Mouse (Mus musculus): ENCODE measurements around the gene Fam131a. TPM values are rescaled to one million over a fixed set of nuclear protein-coding genes. Genes with fewer than 3 reads are reported as not detected.

Fam131a gene
- polyA plus RNA-seq, 1 experiment from 2014 or later = 11.8 TPM

DNA sequence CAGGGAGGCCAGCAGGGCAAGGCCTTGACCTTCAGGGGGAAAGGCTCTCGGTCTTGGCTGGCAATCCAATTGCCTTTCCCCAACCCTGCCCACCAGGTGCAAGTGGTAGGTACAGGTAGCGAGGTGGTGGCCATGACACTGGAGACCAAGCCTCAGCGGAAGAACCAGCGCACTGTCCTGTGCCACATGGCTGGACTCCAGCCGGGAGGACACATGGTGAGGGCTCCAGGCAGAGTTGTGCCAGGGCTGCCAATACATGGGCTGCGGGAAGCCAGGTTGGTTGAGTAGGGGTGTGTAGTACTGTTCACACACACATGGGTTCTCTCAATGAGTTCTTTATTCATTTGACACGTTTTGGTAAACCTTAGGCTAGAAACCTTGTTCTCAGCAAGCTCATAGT is 43.1 kb downstream of the Fam131a start:
- 0 out of 2 replicates have a peak, but pooled peaks cover 2% of the 10 kb centered on the region for H3K36me3 ChIP-seq (ENCODE audit: control insufficient read depth, insufficient read depth, low read length)
- H3K9ac ChIP-seq (ENCODE audit: low read depth, low read length) = no peak overlapping the region
- ATAC-seq (ENCODE audit: low FRiP score) (no peak), DNase-seq (ENCODE audit: low spot score) (no peak)
- H3K4me1 ChIP-seq (replicated peaks; ENCODE audit: control insufficient read depth, insufficient read depth, low read length) = peaks cover 6% of the 10 kb centered on the region
- H3K4me3 ChIP-seq (ENCODE audit: low read depth, low read length) = no peak overlapping the region
- H3K4me2 ChIP-seq (replicated peaks; ENCODE audit: low read depth, low read length) = no peak overlapping the region
- no peak overlapping the region for H3K27ac ChIP-seq (ENCODE audit: low read depth, low read length)
- 91% methylated on average over 7 of the region's 7 CpGs for WGBS
- no peaks in the 10 kb centered on the region for H3K9me3 ChIP-seq (ENCODE audit: control insufficient read depth, low read length)
- peaks cover 17% of the 10 kb centered on the region for H3K27me3 ChIP-seq (ENCODE audit: control insufficient read depth, insufficient read depth, low read length)

GRCm38 (mm10) chr16:20736823-20737222 is 43.8 kb downstream of the Fam131a start:
- no peak overlapping the region for H3K9ac ChIP-seq (ENCODE audit: low read depth, low read length)
- H3K27ac ChIP-seq (ENCODE audit: low read depth, low read length) = no peak overlapping the region
- 90% methylated on average over 5 of the region's 5 CpGs for WGBS
- peaks cover 17% of the 10 kb centered on the region for H3K27me3 ChIP-seq (ENCODE audit: control insufficient read depth, insufficient read depth, low read length)
- ATAC-seq (ENCODE audit: low FRiP score) (no peak), DNase-seq (ENCODE audit: low spot score) (no peak)
- H3K4me1 ChIP-seq (replicated peaks; ENCODE audit: control insufficient read depth, insufficient read depth, low read length) = peaks cover 6% of the 10 kb centered on the region
- no peaks in the 10 kb centered on the region for H3K9me3 ChIP-seq (ENCODE audit: control insufficient read depth, low read length)
- no peak overlapping the region for H3K4me2 ChIP-seq (replicated peaks; ENCODE audit: low read depth, low read length)
- H3K36me3 ChIP-seq (ENCODE audit: control insufficient read depth, insufficient read depth, low read length) = 0 out of 2 replicates have a peak, but pooled peaks cover 2% of the 10 kb centered on the region
- H3K4me3 ChIP-seq (ENCODE audit: low read depth, low read length) = no peak overlapping the region

GRCm38 (mm10) chr16:20739845-20740244 is 46.8 kb downstream of the Fam131a start:
- Histone ChIP-seq H3K4me1 (replicated peaks; ENCODE audit: control insufficient read depth, insufficient read depth, low read length) (no peaks in the 10 kb centered on the region), H3K9ac (ENCODE audit: low read depth, low read length) (no peak overlapping the region), H3K27me3 (ENCODE audit: control insufficient read depth, insufficient read depth, low read length) (peaks cover 7% of the 10 kb centered on the region), H3K4me3 (ENCODE audit: low read depth, low read length) (no peak overlapping the region), H3K4me2 (replicated peaks; ENCODE audit: low read depth, low read length) (no peak overlapping the region), H3K27ac (ENCODE audit: low read depth, low read length) (no peak overlapping the region), H3K9me3 (ENCODE audit: control insufficient read depth, low read length) (no peaks in the 10 kb centered on the region), H3K36me3 (ENCODE audit: control insufficient read depth, insufficient read depth, low read length) (0 out of 2 replicates have a peak, but pooled peaks cover 2% of the 10 kb centered on the region)
- 90% methylated on average over 9 of the region's 9 CpGs for WGBS
- no peak for ATAC-seq (ENCODE audit: low FRiP score)
- DNase-seq (ENCODE audit: low spot score) = no peak

GRCm38 (mm10) chr16:20746641-20747040 is 53.6 kb downstream of the Fam131a start:
- ATAC-seq (ENCODE audit: low FRiP score) = no peak
- no peak for DNase-seq (ENCODE audit: low spot score)
- H3K4me1 ChIP-seq (replicated peaks; ENCODE audit: control insufficient read depth, insufficient read depth, low read length) = no peaks in the 10 kb centered on the region
- no peak overlapping the region for H3K27ac ChIP-seq (ENCODE audit: low read depth, low read length)
- no peaks in the 10 kb centered on the region for H3K36me3 ChIP-seq (ENCODE audit: control insufficient read depth, insufficient read depth, low read length)
- H3K4me2 ChIP-seq (replicated peaks; ENCODE audit: low read depth, low read length) = no peak overlapping the region
- H3K27me3 ChIP-seq (ENCODE audit: control insufficient read depth, insufficient read depth, low read length) = no peaks in the 10 kb centered on the region
- WGBS = 80% methylated on average over 6 of the region's 6 CpGs
- no peak overlapping the region for H3K9ac ChIP-seq (ENCODE audit: low read depth, low read length)
- no peaks in the 10 kb centered on the region for H3K9me3 ChIP-seq (ENCODE audit: control insufficient read depth, low read length)
- no peak overlapping the region for H3K4me3 ChIP-seq (ENCODE audit: low read depth, low read length)

GRCm38 (mm10) chr16:20750518-20750917 is 57.5 kb downstream of the Fam131a start:
- 67% methylated on average over 8 of the region's 8 CpGs for whole genome bisulfite sequencing
- H3K36me3 ChIP-seq (ENCODE audit: control insufficient read depth, insufficient read depth, low read length) = no peaks in the 10 kb centered on the region
- H3K27ac ChIP-seq (ENCODE audit: low read depth, low read length) = no peak overlapping the region
- H3K4me1 ChIP-seq (replicated peaks; ENCODE audit: control insufficient read depth, insufficient read depth, low read length) = no peaks in the 10 kb centered on the region
- DNase-seq (ENCODE audit: low spot score) = no peak
- no peak overlapping the region for H3K4me3 ChIP-seq (ENCODE audit: low read depth, low read length)
- H3K4me2 ChIP-seq (replicated peaks; ENCODE audit: low read depth, low read length) = no peak overlapping the region
- no peaks in the 10 kb centered on the region for H3K9me3 ChIP-seq (ENCODE audit: control insufficient read depth, low read length)
- ATAC-seq (ENCODE audit: low FRiP score) = no peak
- H3K9ac ChIP-seq (ENCODE audit: low read depth, low read length) = no peak overlapping the region
- no peaks in the 10 kb centered on the region for H3K27me3 ChIP-seq (ENCODE audit: control insufficient read depth, insufficient read depth, low read length)

Other genes starting within 250 kb of the Fam131a start
- 132 and 139 TPM in 2 replicates for gene Eif2b5, start 194.4 kb upstream of the Fam131a start, polyA plus RNA-seq (2014; fragmentation: Nextera tagmentation; extraction: Ambion mirVana)
- gene Dvl3, start 176.3 kb upstream of the Fam131a start, polyA plus RNA-seq (2014; fragmentation: Nextera tagmentation; extraction: Ambion mirVana) = 50.8 and 58.9 TPM in 2 replicates
- gene Ap2m1, start 157.8 kb upstream of the Fam131a start, polyA plus RNA-seq (2014; fragmentation: Nextera tagmentation; extraction: Ambion mirVana) = 923 and 941 TPM in 2 replicates
- gene Abcf3, start 144.7 kb upstream of the Fam131a start, polyA plus RNA-seq (2014; fragmentation: Nextera tagmentation; extraction: Ambion mirVana) = 52.4 and 63.1 TPM in 2 replicates
- gene Vwa5b2, start 103.8 kb upstream of the Fam131a start, polyA plus RNA-seq (2014; fragmentation: Nextera tagmentation; extraction: Ambion mirVana) = 1.6 and 4.1 TPM in 2 replicates
- gene Eef1akmt4, start 81.6 kb upstream of the Fam131a start, polyA plus RNA-seq (2014; fragmentation: Nextera tagmentation; extraction: Ambion mirVana) = 26.9 and 32.5 TPM in 2 replicates
- not detected in 2 replicates for gene Gm49333, start 81.6 kb upstream of the Fam131a start, polyA plus RNA-seq (2014; fragmentation: Nextera tagmentation; extraction: Ambion mirVana)
- 54.1 and 54.5 TPM in 2 replicates for gene Alg3, start 81.5 kb upstream of the Fam131a start, polyA plus RNA-seq (2014; fragmentation: Nextera tagmentation; extraction: Ambion mirVana)
- 6.0 and 6.2 TPM in 2 replicates for gene Camk2n2, start 72.0 kb upstream of the Fam131a start, polyA plus RNA-seq (2014; fragmentation: Nextera tagmentation; extraction: Ambion mirVana)
- 3.1 and 3.5 TPM in 2 replicates for gene Ece2, start 63.4 kb upstream of the Fam131a start, polyA plus RNA-seq (2014; fragmentation: Nextera tagmentation; extraction: Ambion mirVana)
- gene Psmd2, start 41.6 kb upstream of the Fam131a start, polyA plus RNA-seq (2014; fragmentation: Nextera tagmentation; extraction: Ambion mirVana) = 427 and 504 TPM in 2 replicates
- gene Eif4g1, start 24.9 kb upstream of the Fam131a start, polyA plus RNA-seq (2014; fragmentation: Nextera tagmentation; extraction: Ambion mirVana) = 140 and 173 TPM in 2 replicates
- gene Polr2h, start 24.4 kb downstream of the Fam131a start, polyA plus RNA-seq (2014; fragmentation: Nextera tagmentation; extraction: Ambion mirVana) = 103 and 105 TPM in 2 replicates
- 20.7 and 22.0 TPM in 2 replicates for gene Clcn2, start 24.5 kb downstream of the Fam131a start, polyA plus RNA-seq (2014; fragmentation: Nextera tagmentation; extraction: Ambion mirVana)
- gene Chrd, start 39.9 kb downstream of the Fam131a start, polyA plus RNA-seq (2014; fragmentation: Nextera tagmentation; extraction: Ambion mirVana) = 2.3 and 3.1 TPM in 2 replicates
- 0.39 and 0.83 TPM in 2 replicates for gene Thpo, start 41.3 kb downstream of the Fam131a start, polyA plus RNA-seq (2014; fragmentation: Nextera tagmentation; extraction: Ambion mirVana)

Measured in hindbrain, embryonic 11.5 days (tissue).